Mouse (Mus musculus) stomach, postnatal 0 days (tissue): ENCODE measurements around the gene Spata2.

ENCODE experiments used
- CTCF ChIP-seq: IDR thresholded peaks from 2 replicates; pipeline ENCODE4 v1.5.1; 2016; ENCODE audit warnings: antibody characterized with exemption, low read depth, mild to moderate bottlenecking, moderate library complexity
- EP300 ChIP-seq: optimal IDR thresholded peaks from 2 replicates; pipeline ENCODE3; 2016; ENCODE audit warnings: antibody characterized with exemption

DNA sequence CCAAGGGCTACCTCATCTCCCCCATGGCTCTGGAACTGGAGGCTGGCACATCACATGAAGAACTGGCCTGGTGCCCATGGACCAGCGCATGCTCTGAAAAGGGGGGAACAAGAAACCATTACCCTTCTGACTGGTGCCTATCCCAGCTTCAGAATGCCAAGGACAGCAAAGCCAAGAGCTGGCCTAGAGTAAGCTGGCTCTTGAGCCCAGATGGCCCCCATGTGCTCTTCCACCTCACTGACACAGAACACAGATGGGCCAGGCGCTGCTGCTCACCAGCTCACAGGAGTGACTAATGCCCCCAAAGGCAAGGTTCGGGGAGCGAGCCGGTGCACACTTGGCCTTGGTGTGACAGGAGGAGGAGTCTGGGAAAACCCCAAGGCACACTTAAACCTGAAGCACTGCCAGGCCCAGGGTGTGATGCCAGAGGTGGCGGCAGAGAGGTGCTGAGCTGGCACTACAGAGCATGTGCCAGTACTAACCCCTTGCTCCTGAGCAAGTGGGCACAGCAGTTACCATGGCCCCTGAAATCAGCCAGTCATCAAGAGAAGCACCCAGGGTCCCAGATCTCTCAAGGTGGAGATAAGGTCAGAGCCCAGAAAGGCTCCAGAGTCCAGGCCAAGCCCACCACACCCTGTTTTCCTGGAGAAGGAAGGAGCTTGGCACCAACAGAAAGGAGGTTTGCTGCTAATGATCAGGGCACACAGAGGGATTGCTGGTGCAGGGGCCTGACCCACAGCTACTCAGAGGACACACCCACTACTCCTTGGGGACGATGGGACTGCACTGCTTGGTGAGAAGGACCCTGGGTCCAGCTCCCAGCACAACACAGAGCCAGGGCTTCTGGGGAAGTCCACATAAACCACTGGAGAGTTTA is 6.9 kb downstream of the Spata2 start:
- no peak for TF ChIP-seq CTCF
- no peak for TF ChIP-seq EP300
